Mouse (Mus musculus) left cerebral cortex, postnatal 10 days (tissue): Measurements from ENCODE around the gene Sox21. TPM values are rescaled to one million over a fixed set of nuclear protein-coding genes. Genes with fewer than 3 reads are reported as not detected.

Source experiments
- DNase-seq, 2 experiments: peaks; one replicate each; pipeline ENCODE4 v3.0.0; 2021 to 2022; ENCODE audit warnings: low spot score in 2 of 2, mixed read lengths in 1 of 2; ENCODE audit errors: extremely low spot score in 1 of 2
- intact Hi-C: fragments of 180-260 bp; cut with DNase I; formaldehyde crosslinking; loops from one replicate; pipeline ENCODE4 v1.15.1; 2025
- total RNA-seq, 2 experiments: library from RNA; stranded (reverse); gene quantifications; 2 replicates each; pipeline ENCODE4 v1.2.3; 2021

Gene Sox21
- total RNA-seq, 2 experiments from 2014 or later, result 6.2 to 9.7 TPM

GRCm38 (mm10) chr14:118232381-118232970, 4.4 kb downstream of the Sox21 start:
- intact Hi-C loops, result no loop called here
- DNase-seq, result no peak

GRCm38 (mm10) chr14:118226471-118227155, 10.2 kb downstream of the Sox21 start:
- intact Hi-C loops, result no loop called here
- no peak for DNase-seq

GRCm38 (mm10) chr14:118225911-118226310, 10.9 kb downstream of the Sox21 start:
- intact Hi-C loops, result no loop called here

GRCm38 (mm10) chr14:118225061-118225743, 11.6 kb downstream of the Sox21 start:
- intact Hi-C loops, result no loop called here
- DNase-seq, result no peak

More at GRCm38 (mm10) chr14:118225911-118226310, 10.9 kb downstream of the Sox21 start:
- DNase-seq, result peak in 1 of 2 experiments; percentile 42

GRCm38 (mm10) chr14:118220885-118221284, 15.9 kb downstream of the Sox21 start:
- no peak for DNase-seq
- intact Hi-C loops, result no loop called here

- intact Hi-C loops, result no loop called here
- no peak for DNase-seq
Observed at GRCm38 (mm10) chr14:118216826-118217225, 20.0 kb downstream of the Sox21 start.

- intact Hi-C loops, result no loop called here
- no peak for DNase-seq
Observed at GRCm38 (mm10) chr14:118212188-118212804, 24.5 kb downstream of the Sox21 start.

- peak; percentile 34 to 41 for DNase-seq
- intact Hi-C loops, result loop anchor here (10.0 kb wide), 1 partner anchor 385 kb away; no protein-coding TSS in a partner anchor
Observed at GRCm38 (mm10) chr14:118209642-118210041, 27.2 kb downstream of the Sox21 start.

- no peak for DNase-seq
- intact Hi-C loops, result loop anchor here (10.0 kb wide), 1 partner anchor 387 kb away; no protein-coding TSS in a partner anchor
Observed at GRCm38 (mm10) chr14:118207347-118207746, 29.5 kb downstream of the Sox21 start.

GRCm38 (mm10) chr14:118203031-118203430, 33.8 kb downstream of the Sox21 start:
- no peak for DNase-seq
- intact Hi-C loops, result loop anchor here (10.0 kb wide), 1 partner anchor 392 kb away; no protein-coding TSS in a partner anchor

- no peak for DNase-seq
- intact Hi-C loops, result loop anchor here (10.0 kb wide), 1 partner anchor 393 kb away; no protein-coding TSS in a partner anchor
Observed at GRCm38 (mm10) chr14:118202006-118202405, 34.8 kb downstream of the Sox21 start.

GRCm38 (mm10) chr14:118200731-118201130, 36.1 kb downstream of the Sox21 start:
- intact Hi-C loops, result loop anchor here (10.0 kb wide), 1 partner anchor 394 kb away; no protein-coding TSS in a partner anchor
- DNase-seq, result no peak

GRCm38 (mm10) chr14:118197063-118197462, 39.8 kb downstream of the Sox21 start:
- intact Hi-C loops, result no loop called here
- no peak for DNase-seq

GRCm38 (mm10) chr14:118194219-118194914, 42.5 kb downstream of the Sox21 start:
- intact Hi-C loops, result no loop called here
- DNase-seq, result no peak

- intact Hi-C loops, result no loop called here
- no peak for DNase-seq
Observed at GRCm38 (mm10) chr14:118193663-118194062, 43.2 kb downstream of the Sox21 start.

GRCm38 (mm10) chr14:118193001-118193628, 43.7 kb downstream of the Sox21 start:
- intact Hi-C loops, result no loop called here
- no peak for DNase-seq

- intact Hi-C loops, result no loop called here
- DNase-seq, result no peak
Observed at GRCm38 (mm10) chr14:118191442-118191841, 45.4 kb downstream of the Sox21 start.
